Mouse (Mus musculus): ENCODE results near the gene Enpp4.

DNA sequence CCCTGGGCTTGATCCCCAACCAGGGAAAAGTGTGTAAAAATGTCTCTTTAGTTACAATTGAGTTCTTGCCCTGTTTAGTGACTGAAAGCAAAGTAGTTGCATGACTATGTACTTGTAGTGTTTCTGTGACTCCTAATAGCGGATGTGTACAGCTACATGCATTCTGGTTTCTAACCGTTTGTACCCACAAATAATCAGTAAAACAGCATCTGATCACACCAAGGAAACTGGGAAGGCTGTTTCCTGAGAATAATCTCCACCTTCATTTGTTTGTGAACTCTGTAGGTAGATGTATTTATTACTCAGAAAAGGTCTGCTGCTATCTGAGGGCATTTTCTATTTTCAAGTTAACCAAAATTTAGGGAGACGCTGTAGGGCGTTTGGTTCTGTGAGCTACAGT lies 22.5 kb downstream of the Enpp4 start:
- no peak for TF ChIP-seq CTCF (IDR thresholded peaks at IDR 0.05; ENCODE audit: extremely low read depth, insufficient read depth, insufficient read length, insufficient replicate concordance)
- TF ChIP-seq POLR2A (IDR thresholded peaks at IDR 0.05; ENCODE audit: low read depth, low read length) = no peak

All from spleen, adult 2 months (tissue).